Mouse (Mus musculus): ENCODE data around the gene Ifnlr1.

GRCm38 (mm10) chr4:135676476-135676875 is 9.6 kb upstream of the Ifnlr1 start:
- no peak for TF ChIP-seq USF1 (IDR thresholded peaks at IDR 0.05; ENCODE audit: low read depth, low read length)
- no peak for TF ChIP-seq MAX (IDR thresholded peaks at IDR 0.05; ENCODE audit: low read length)
- no peak for TF ChIP-seq CHD2 (IDR thresholded peaks at IDR 0.05; ENCODE audit: low read length)
- TF ChIP-seq EP300 (IDR thresholded peaks at IDR 0.05; ENCODE audit: low read depth in 1 of 2, low read length in 2 of 2), result no peak
- no peak for TF ChIP-seq NRF1 (IDR thresholded peaks at IDR 0.05; ENCODE audit: insufficient read depth, low read depth, low read length, poor library complexity, severe bottlenecking)
- TF ChIP-seq SMC3 (IDR thresholded peaks at IDR 0.05; ENCODE audit: low read depth, low read length), result no peak
- TF ChIP-seq USF2 (IDR thresholded peaks at IDR 0.05; ENCODE audit: borderline replicate concordance in 1 of 2, insufficient read depth in 1 of 2, low read depth in 1 of 2, low read length in 2 of 2), result no peak
- no peak for TF ChIP-seq TCF12 (IDR thresholded peaks at IDR 0.05; ENCODE audit: low read depth, low read length)
- TF ChIP-seq CTCF (IDR thresholded peaks at IDR 0.05 in 2 of 3, conservative IDR thresholded peaks at IDR 0.05 in 1 of 3; ENCODE audit: control insufficient read depth in 1 of 3, insufficient read depth in 1 of 3, low read depth in 2 of 3, low read length in 3 of 3, poor library complexity in 1 of 3, severe bottlenecking in 1 of 3), result no peak
